Mouse (Mus musculus) stomach, postnatal 0 days (tissue): ENCODE measurements around the gene Daw1.

ENCODE experiments used
- CTCF ChIP-seq: IDR thresholded peaks from 2 replicates; pipeline ENCODE4 v1.5.1; 2016; ENCODE audit warnings: antibody characterized with exemption, low read depth, mild to moderate bottlenecking, moderate library complexity
- EP300 ChIP-seq: optimal IDR thresholded peaks from 2 replicates; pipeline ENCODE3; 2016; ENCODE audit warnings: antibody characterized with exemption

DNA sequence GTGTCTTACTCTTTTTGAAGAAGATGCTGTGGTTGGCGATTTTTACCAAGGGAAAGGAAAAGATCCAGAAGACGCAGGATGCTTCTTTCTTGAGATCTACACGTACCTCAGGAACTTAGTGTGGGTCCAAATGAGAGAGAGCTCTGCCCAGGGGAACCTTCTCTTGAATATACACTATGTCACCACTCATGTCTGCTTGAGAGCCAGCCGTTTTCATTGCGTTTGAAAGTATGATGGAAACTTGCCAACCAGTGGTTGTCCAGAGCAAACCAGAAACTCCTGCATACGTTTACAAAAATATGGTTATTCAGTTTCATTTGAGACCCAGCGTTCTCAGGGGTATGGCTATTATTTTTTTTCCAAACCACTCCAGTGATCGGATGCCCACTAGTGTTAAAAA is 18.0 kb upstream of the Daw1 start:
- TF ChIP-seq CTCF (no peak), EP300 (no peak)
